Mouse (Mus musculus): ENCODE results near the gene Col9a2.

The Col9a2 gene

DNA sequence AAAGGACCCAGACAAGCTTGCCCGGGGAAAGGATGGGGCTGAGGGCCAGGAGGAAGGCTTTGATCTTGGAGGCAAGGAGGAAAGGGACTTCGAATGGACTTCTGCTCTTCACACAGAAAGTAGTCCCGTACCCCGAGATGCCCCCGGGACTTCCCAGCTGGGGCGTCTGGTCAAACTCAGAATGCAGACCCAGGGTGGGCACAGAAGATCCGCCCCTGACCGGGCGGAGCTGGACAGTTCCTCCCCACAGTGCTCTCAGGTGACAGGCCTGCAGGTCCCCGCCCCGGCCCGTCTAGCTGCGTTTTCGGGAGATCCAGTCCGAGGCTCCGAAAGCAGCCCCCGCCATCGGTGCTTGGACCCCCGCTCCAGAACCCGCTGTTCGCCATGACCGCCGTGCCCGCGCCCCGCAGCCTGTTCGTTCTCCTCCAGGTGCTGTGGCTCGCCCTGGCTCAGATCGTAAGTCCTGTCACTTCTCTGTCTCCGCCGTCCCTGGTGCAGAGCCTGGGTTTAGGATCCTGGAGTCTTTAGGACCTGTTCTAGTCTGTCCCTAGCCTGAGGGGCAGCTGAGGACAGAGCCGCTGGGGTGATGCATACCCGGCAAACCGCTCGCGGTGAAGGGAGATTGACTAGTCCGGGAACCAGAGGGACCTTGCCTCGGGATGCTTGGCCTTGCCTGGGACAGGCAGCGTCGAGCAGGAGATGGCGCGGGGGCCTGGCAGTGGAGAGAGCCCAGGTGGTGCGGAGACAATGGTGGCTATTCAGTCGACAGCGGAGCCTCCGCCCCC, at the start of gene Col9a2:
Gene Col9a2 (plus strand): TSS at position 55 of the 785 bp plus-strand sequence.
- in situ Hi-C loops (cut with MboI, MseI) = no loop called here

DNA sequence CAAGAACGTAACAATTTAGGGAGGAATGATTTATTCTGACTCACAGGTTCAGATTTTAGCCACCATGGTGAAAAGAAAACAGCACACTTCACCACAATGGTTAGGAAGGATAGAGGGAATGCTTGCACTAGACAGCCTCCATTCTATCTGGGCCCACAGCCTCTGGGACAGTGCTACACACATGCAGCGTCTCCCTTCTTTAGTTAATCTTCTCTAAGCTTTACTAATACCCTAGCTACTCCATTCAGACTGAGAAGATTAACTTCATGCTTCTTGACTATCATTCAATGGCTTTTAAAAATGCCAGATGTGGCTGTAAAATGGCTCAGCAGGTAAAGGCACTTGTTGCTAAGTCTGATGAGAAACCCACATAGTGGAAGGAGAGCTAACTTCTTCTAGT, 46.9 kb upstream of the Col9a2 start:
- in situ Hi-C loops (cut with MboI, MseI) = no loop called here

DNA sequence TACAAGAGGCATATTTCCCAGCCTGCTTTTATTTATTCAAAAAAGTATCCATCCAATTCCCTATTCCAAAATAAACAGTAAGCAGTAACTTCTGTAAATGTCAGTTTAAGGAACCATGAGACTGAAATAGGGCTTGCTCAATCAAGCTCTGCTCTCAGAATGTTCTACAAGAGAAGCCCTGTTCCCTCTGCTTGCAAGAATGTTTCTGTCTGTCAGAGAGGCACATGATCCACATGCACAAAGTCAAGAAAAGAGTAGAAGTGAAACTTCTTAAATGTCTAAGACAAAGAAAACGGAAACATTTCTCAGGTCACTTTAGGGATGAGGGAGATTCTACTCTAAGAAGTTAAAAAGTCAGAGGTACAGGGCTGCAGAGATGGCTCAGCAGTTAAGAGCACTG, 46.2 kb upstream of the Col9a2 start:
- in situ Hi-C loops (cut with MboI, MseI) = no loop called here

DNA sequence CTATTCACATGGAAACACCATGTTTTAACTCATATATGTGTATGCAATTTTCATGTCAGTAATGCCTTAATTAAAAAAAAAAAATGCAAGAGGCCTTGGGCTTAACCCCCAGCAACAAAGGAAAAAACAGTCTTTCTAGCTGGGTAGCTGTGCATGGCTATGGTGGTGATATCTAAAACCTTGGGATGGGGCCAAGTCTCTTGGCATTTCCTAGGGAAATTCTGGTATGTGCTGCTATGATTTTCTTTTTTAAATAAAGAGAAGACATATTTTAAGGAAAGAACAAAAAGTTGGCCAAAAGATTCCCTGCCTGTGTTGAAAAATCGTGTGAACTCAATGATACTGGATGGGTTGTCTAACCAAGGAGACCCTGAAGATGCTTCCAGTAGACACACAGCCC, 43.3 kb upstream of the Col9a2 start:
- in situ Hi-C loops (cut with MboI, MseI) = no loop called here

DNA sequence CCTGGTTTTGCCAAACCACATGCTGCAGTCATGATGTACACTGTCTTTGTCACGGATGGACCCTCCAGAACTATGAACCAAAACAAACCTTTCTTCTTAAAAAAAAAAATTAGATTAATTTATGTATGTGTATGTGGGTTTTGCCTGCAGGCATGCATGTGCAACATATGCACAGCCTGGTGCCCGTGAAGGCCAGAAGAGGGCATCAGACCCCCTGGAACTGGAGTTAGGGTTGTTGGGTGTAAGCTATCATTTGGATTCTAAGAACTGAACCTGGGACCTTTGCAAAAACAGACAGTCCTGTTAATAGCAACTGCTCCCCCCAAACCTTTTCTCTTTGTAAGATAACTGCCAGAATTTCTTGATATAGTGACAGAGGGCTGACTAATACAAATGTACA, 38.1 kb upstream of the Col9a2 start:
- in situ Hi-C loops (cut with MboI, MseI) = no loop called here

DNA sequence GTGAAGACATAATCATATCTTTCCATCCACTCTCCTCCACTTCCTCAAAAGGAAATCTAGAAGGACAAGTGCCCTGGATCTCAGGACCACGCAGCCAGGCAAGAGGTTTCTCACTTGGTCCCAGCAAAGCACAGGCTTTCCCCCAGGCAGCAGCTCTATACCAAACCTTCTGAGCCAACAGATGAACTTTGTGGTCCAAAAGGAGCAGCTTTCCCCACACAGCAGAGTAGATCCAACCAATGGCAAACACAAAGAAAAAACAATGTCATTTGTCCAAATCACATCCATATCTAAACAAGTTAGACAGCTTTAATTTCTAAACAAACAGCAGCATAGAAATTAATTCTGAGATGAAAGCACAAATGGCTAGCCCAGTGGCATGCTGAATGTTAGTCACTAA, 37.5 kb upstream of the Col9a2 start:
- in situ Hi-C loops (cut with MboI, MseI) = no loop called here

DNA sequence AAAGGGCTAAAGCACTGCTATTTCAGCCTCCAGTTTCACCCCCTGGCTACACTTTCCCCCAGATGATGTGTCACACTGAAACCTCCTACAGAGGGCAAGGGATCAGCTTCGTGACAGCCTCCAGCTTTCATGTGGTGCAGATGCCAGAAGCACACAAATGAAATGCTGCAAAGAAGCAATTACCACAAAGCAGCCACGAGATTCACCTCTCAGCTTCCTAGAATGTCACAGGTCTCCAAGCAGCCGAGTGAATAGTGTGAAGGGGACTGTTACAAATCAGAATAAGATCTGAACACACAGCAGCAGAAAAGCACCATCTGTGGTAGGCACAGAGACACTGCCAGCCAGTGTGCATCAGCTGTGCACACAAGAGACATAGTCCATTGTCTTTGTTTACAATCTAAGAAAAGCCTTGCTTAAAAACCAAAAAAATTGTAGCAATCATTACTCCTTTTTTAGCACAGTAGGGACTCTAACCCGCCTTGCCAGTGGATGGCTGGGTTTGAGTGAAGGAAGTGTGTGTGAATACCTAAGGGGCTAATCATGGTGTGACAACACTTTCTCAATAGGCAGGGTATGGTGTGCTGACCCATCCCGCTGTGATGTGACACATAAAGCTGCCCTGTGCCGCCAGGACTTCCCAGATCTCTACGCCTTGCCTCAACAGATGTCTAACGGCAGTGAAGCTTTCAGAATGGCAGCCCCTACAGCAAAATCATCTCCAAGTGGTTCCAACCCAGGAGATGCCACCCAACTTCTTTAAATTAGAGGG, 36.6 kb upstream of the Col9a2 start:
- in situ Hi-C loops (cut with MboI, MseI) = no loop called here

DNA sequence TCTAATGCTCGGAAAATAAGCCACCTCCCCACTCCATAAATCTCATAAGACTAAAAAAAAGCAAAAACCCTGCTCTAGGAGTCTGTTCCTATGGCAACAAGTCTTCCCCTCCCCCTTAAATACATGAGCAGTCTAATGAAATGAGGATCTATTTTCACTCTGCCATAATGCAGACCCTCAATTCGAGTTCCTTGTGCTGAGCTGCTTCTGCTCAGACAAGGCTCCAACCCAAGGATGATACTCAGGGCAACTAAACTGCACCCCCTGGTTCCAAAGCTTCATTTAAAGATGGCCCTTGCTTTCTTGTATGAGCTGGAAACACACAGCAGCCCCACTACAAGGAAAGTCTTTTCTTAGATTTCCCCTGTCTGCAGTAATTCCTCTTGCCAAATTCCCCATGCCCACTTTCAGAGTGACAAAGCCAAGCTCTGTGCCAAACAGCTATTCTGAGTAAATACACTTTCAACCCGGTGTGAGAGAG, 35.5 kb upstream of the Col9a2 start:
- in situ Hi-C loops (cut with MboI, MseI) = no loop called here

DNA sequence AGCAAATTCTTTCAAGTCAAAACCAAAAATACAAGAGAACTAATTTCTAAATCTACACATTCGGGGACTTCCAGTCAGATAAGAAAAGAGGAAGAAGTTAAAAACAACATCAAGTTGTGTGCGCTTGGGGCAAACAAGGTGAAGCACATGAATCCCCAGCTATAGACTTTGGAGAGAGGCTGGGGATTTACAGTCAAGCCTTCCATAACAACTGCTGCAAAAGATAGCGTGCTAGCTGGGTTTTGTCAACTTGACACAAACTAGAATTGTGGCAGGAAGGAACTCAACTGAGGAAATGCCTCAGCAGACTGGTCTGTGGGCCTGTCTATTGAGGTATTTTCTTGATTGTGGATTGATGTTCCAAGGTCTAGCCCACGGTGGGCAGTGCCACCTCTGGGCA, 34.5 kb upstream of the Col9a2 start:
- in situ Hi-C loops (cut with MboI, MseI) = no loop called here

DNA sequence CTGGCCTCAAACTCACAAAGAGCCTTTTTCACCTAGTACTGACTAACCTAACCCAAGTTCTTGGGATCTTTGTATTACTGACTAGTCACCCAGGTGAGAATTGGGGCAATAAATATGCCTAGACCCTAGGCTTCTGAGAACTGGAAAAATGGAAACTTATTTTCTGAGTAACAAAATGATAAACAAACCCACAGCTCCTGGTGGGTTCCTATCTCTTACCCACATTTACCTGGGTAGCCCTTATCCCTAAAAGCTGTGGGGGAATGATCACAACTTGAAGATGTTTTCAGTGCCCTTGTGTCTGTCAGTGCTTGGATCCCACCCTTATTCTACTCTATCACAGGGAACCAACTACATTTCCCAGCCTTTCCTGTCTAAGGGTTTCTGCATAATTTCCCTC, 32.2 kb upstream of the Col9a2 start:
- in situ Hi-C loops (cut with MboI, MseI) = no loop called here

DNA sequence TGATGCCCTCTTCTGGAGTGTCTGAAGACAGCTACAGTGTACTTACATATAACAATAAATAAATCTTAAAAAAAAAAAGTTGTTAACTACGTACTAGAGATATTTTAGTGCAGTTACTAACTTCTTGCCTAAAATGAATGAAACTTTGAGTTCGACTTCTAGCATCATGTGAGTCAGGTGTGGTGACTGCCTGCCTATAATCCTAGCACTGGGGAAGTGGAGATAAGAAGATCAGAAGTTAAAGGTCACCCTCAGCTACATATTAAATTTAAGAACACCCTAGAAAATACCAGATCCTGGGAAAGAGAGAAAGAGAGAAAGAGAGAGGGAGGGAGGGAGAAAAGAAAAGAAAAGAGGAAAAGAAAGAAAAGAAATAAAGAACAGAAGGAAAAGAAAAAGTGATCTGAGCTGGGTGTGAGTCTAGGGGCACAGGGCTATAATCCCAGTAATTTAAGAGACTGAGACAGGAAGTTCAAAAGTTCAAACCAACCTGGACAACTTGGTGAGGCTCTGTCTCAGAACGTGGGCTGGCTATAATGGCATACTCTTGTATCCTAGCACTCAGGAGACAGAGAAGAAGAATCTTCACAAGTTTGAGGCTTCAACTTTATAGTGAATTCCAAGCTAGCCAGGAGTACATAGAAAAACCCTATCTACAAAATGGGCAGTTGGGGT, 31.0 kb upstream of the Col9a2 start:
- in situ Hi-C loops (cut with MboI, MseI) = no loop called here

DNA sequence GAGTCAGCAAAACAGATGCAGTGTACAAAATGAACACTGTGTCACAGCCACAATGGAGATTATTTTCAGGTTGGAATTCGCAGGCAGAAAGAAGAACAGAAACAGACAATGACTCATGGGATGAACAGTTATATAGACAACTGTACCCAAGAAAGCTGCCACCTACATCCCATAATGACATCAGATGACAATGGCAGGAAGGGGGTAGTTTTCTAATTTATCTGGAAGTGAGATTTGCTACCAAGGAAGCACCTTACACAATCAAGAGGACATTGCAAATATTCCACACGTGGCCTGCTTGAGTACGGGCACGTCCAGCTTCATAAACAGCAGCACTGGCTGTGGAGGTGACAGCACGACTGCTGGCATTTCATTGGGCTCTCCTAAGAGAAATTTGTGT, 30.0 kb upstream of the Col9a2 start:
- in situ Hi-C loops (cut with MboI, MseI) = no loop called here

DNA sequence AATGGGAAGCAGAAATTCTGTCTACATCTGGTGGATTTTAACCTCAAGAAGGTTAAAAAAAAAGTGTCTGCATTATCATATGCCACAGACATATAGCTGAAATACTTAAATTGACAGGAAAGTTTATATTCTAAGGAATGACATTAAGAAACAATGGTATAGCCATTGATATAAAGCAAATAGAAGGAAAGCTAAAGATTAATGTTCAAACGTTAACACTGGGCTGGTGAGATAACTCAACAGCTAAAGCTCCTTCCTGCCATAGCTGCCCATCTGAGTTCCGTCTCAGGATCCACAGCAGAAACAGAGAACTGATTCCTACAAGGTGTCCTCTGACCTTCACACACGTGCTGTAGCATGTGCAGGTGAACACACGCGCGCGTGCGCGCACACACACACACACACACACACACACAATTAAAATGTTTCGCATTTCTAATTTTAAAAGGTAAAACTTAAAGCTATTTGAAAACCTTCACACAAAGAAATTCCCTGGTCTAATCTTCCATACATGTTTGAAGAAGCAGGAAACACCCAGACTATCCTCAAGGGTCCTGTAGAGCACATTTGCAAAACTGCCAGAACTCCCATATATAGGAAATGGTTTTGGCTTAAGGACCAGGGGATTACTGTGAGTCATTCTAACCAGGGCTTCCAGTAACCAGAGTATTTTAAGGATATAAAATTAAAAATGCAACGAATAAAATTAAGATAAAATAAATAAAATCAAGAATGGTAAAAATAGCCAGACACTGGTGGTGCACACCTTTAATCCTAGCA, 28.2 kb upstream of the Col9a2 start:
- in situ Hi-C loops (cut with MboI, MseI) = no loop called here

DNA sequence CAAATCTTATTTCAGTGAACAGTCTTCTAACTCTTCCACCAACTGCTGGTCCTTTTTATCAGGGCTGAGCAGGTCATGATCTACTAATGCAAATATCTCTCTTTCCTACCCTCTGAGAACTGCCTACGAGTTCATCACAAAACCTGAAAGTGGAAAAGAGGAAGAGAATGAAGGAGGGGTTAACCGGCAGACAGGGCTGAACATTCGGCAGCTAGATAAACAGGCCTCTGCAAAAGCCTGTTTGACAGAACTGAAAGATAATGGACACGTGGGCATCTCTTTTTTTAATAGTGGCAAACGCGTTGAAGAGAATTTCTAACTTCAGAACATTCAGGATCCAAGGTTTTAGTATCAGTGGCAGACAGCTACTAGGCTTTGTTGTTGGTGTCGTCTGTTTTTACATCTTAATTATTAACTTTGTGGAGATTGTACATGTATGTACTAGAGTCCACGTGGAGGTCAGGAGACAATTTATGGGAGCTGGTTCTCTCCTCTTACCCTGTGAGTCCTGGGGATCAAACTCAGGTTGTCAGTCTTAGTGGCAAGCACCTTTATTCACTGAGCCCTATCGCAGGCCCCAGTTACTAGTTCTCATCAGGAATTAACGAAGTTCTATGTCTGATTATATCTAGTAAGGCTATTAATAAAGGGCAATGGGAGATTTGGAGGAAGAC, 24.5 kb upstream of the Col9a2 start:
- in situ Hi-C loops (cut with MboI, MseI) = no loop called here

DNA sequence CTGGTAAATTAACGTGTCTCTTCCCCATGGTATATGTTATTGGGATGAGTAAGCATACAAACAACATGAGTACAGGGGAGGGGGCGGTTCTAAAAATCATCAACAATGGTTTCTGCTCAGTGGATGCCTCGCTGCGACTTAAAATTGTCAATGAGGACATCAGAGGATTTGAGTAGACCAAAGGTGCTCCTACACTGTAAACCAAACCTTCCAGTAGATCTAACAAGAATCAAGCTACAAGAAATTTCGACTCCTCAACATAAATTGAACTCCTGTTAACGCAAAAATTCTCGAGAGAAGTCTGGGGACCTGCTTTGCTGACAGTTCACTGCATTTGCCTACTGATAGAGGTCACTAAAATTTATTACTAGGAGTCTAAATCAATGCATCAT, 23.9 kb upstream of the Col9a2 start:
- in situ Hi-C loops (cut with MboI, MseI) = no loop called here

DNA sequence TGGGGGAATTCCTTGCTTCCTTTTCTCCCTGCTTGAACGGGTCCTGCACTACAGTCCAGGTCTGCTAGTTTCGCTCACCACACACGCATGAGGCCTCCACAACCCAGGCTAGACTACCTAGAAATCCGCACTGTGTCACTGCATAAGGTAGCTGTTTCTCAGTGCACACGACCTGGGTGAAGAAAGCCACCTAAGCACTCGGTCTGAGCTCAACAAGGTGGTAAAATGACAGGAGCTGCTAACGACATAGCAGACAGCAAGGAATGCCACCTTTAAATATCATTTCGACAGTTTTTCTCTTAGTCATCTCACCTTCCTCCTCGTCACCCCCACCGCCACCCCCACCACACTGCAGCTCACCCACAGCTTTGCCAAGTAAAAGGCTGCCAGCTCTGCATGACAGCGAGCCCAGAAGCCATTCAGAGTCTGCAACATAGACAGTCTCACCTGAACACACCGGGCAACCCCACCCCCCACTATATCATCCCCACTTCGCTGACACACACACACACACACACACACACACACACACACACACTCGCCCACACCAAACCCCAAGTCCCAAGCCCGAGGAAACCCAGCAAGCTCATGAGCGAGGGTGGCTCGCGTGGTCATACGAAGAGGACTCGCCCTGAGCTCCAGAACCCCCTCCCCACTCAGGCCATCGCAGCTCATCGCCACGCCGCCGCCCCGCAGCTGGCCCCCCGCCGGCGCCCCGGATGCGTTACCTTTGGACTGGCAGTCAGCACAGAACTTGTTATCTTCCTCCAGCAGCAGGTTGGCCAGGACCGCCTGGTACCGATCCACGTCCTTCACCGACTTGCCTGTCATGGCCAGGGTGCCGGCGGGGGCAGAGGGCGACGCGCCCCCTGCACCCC, 22.9 kb upstream of the Col9a2 start:
- in situ Hi-C loops (cut with MboI, MseI) = no loop called here

DNA sequence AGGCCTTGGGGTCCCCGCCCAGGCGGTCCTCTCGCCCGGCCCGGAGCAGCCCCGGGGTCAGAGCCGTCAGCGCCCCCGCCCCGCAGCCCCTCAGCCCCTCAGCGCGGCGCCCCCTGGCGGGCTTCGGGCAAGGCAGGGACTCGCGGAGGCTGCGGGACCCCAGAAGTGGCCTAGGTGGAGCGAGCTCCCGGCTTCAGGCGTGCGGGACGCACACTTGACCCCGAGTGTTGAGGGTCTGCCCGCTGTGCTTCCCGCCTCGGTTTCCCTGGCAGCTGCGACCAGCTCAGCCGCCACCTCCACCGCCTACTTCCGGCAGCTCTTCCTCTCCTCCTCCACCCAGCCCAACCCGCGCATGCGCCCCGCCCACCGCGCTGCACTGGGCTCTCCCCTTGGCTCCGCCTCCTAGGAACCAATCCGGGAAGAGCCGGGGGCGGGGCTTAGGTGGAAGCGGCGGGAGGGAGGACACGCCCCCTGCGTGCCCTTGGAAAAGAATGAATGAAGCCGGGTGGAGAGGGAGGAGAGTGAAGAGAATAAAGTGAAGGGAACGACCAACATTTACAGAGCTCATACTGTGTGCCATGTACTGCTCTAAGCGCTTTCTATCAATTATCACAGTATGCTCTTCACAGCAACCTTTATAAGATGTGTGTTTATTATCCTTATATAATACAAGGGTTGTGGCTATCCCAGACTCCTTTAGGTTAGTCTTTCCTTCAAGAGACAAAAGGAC, 22.1 kb upstream of the Col9a2 start, which contains the start of gene Smap2:
Gene Smap2 (minus strand): TSS at position 320 of the 730 bp plus-strand sequence.
- in situ Hi-C loops (cut with MboI, MseI) = no loop called here

DNA sequence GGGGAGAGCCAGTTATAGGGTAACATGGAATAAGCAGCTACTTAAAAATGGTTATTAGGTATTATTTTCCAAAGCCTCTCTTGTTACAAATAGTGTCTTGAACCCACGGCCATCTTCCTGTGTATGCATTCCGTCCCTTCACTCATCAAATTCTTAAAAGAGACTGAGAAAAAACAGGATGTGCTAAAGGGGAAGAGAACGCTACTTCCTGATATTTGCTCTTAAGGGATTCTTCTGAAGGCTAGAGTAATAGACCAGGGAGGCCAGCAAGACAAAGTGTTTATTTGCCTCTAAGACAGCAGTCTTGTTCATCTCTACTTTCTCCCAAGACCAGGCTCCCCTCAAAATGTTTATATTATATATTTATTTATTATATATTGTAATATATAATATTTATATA, 20.9 kb upstream of the Col9a2 start:
- in situ Hi-C loops (cut with MboI, MseI) = no loop called here

DNA sequence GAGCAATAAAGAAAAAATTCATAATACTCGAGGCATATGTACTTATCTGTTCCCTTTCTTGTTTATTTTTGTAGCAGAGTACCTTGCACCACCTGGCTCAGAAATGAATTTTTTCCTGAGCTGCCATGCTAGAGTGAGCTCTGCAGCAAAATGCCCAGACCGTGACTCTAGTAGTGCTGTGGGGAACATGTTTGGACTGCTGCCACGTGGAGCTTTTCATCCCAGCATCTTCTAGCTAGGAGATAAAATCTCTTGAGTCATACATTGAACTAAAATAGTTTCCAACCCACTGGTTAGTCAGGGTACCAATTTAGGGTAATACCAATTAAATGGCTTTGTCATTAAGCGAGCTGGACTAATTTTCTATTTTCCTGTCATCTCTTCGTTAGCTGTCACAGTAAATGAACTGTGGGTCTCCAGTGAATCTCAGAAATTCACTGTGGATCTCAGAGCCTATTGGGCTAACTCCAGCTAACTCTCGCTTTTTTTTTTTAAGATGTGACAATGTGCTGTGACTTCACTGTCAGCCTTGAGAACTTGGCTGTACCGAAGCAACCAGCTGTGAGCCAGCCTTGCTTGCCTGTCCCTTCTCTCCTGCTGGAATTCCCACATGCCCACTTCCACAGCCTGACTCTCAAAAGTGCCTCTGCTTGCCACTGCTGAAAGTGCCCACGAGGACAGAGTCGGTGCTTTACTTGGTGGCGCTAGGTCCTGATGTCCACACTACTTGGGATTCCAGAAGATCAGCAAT, 19.0 kb upstream of the Col9a2 start:
- in situ Hi-C loops (cut with MboI, MseI) = no loop called here
